Mouse (Mus musculus) urinary bladder, postnatal 14 days (tissue): ENCODE results near the gene Otub2.
"Not testable (repeated sequence)": the region's sequence is repeated elsewhere in the genome, so short reads cannot be mapped to it uniquely, and the experiment has no call there.

ENCODE experiments used
- DNase-seq: peaks from one replicate; pipeline ENCODE4 v3.0.0; 2021; ENCODE audit warnings: low spot score

Otub2 gene

DNA sequence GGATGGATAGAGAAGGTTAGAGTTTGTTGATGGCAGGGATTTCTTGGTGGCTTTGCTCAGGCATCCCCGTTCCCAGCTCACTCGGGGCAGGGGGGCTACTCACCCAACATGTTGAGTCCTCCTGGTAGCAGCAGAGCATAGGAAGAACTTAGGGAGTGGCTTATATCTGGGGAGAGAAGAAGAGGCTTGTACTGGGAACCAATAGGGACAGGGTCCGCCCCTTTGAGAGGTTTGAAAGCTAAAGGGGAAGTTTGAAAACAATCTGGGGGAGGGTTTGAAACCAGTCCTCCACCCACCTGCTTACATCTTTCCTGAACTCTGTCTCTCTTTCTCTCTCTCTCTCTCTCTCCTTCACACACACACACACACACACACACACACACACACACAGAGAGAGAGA is 55.0 kb downstream of the Otub2 start, which contains the start of gene Ifi27l2a:
TSS of gene Ifi27l2a (minus strand) at position 157 of the 400 bp plus-strand sequence.
- DNase-seq: no peak

DNA sequence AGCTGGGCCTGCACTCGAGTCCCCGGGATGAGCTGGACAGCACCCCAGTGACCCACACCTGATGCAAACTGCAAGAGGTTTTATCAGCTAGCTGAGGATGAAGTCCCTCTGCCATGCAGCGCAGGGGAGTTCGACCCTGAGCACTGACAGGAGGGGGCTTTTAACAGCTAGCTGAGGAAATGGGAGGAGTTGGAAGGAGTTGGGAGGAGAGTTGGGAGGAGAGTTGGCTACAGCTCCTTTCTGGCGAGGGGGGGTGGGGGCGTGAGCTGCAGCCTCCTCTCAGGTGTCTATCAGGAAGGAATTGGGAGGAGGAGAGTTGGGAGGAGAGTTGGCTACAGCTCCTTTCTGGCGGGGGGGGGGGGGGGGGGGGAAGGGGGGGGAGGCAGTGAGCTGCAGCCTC is 55.8 kb downstream of the Otub2 start:
- not testable (repeated sequence) for DNase-seq

DNA sequence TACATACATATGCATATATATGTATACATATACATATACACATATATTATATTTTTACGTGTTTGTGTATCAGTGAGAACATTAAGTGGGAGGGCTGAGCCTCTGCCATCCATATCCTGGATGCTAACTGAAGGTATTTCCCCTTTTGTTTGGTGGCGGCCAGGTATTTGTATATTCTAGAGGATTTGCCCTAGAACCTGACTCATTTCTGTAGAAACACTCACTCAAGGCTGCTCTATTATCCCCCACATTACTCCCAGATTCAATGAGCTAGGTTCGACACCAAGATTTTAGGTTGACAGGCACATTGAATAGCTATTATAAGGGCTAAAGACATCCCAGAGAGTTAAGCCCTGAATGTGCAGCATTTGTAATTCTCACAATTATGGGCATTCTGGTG is 56.6 kb downstream of the Otub2 start:
- no peak for DNase-seq

DNA sequence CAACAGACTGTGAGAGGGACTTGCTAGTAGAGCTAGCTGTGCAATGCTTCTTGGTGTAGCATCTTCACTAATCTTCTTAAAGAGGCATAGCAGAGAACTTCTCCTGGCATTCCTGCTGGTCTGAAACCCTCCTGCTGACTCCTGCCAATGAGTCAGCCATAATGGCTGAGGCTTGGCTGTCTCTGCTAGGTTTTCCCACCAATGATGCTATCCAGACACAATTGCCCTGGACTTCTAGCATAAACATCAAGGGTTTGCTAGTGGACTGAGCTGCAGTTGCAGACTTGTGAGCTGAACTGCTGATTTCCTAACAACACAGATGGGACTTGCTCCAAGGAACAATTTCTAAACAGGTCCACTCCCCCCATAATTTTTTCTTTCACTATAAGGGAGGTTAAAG is 64.9 kb downstream of the Otub2 start:
- no peak for DNase-seq
